Mouse (Mus musculus): ENCODE data around the gene Mindy1.

Mindy1 gene

GRCm38 (mm10) chr3:95292899-95293298, 11.8 kb downstream of the Mindy1 start:
- in situ Hi-C loops (cut with MboI; ENCODE audit: low sequenced_read_pairs), result no loop called here

GRCm38 (mm10) chr3:95293537-95293936, 12.4 kb downstream of the Mindy1 start:
- in situ Hi-C loops (cut with MboI; ENCODE audit: low sequenced_read_pairs), result no loop called here

GRCm38 (mm10) chr3:95294316-95294715, 13.2 kb downstream of the Mindy1 start:
- in situ Hi-C loops (cut with MboI; ENCODE audit: low sequenced_read_pairs), result no loop called here

GRCm38 (mm10) chr3:95294718-95295117, 13.6 kb downstream of the Mindy1 start:
- in situ Hi-C loops (cut with MboI; ENCODE audit: low sequenced_read_pairs), result no loop called here

GRCm38 (mm10) chr3:95295321-95296102, 14.4 kb downstream of the Mindy1 start:
- in situ Hi-C loops (cut with MboI; ENCODE audit: low sequenced_read_pairs), result no loop called here

- in situ Hi-C loops (cut with MboI; ENCODE audit: low sequenced_read_pairs), result no loop called here
Observed at GRCm38 (mm10) chr3:95296103-95296469, 14.9 kb downstream of the Mindy1 start.

GRCm38 (mm10) chr3:95298018-95298417, 16.9 kb downstream of the Mindy1 start:
- in situ Hi-C loops (cut with MboI; ENCODE audit: low sequenced_read_pairs), result no loop called here

GRCm38 (mm10) chr3:95301204-95301796, 20.2 kb downstream of the Mindy1 start:
- in situ Hi-C loops (cut with MboI; ENCODE audit: low sequenced_read_pairs), result no loop called here

- in situ Hi-C loops (cut with MboI; ENCODE audit: low sequenced_read_pairs), result no loop called here
Observed at GRCm38 (mm10) chr3:95306244-95306643, 25.1 kb downstream of the Mindy1 start.

- in situ Hi-C loops (cut with MboI; ENCODE audit: low sequenced_read_pairs), result no loop called here
Observed at GRCm38 (mm10) chr3:95307100-95307499, 26.0 kb downstream of the Mindy1 start, which contains the start of gene Anxa9. Anxa9 (minus strand) TSS chr3:95307176.

- in situ Hi-C loops (cut with MboI; ENCODE audit: low sequenced_read_pairs), result no loop called here
Observed at GRCm38 (mm10) chr3:95310496-95310895, 29.4 kb downstream of the Mindy1 start.

GRCm38 (mm10) chr3:95310968-95311882, 30.1 kb downstream of the Mindy1 start:
- in situ Hi-C loops (cut with MboI; ENCODE audit: low sequenced_read_pairs), result no loop called here

GRCm38 (mm10) chr3:95312623-95313022, 31.5 kb downstream of the Mindy1 start:
- in situ Hi-C loops (cut with MboI; ENCODE audit: low sequenced_read_pairs), result no loop called here

GRCm38 (mm10) chr3:95313476-95313875, 32.3 kb downstream of the Mindy1 start:
- in situ Hi-C loops (cut with MboI; ENCODE audit: low sequenced_read_pairs), result no loop called here

GRCm38 (mm10) chr3:95314075-95314474, 32.9 kb downstream of the Mindy1 start:
- in situ Hi-C loops (cut with MboI; ENCODE audit: low sequenced_read_pairs), result no loop called here

GRCm38 (mm10) chr3:95314486-95315093, 33.4 kb downstream of the Mindy1 start, which contains the start of gene Cers2:
Cers2 (plus strand) TSS chr3:95314791.
- in situ Hi-C loops (cut with MboI; ENCODE audit: low sequenced_read_pairs), result no loop called here

- in situ Hi-C loops (cut with MboI; ENCODE audit: low sequenced_read_pairs), result no loop called here
Observed at GRCm38 (mm10) chr3:95315094-95315843, 34.1 kb downstream of the Mindy1 start.

- in situ Hi-C loops (cut with MboI; ENCODE audit: low sequenced_read_pairs), result no loop called here
Observed at GRCm38 (mm10) chr3:95315844-95316550, 34.9 kb downstream of the Mindy1 start.

GRCm38 (mm10) chr3:95317414-95318080, 36.4 kb downstream of the Mindy1 start:
- in situ Hi-C loops (cut with MboI; ENCODE audit: low sequenced_read_pairs), result no loop called here

Data from CH12F3 (cell line).